Comparison of ENCODE assay signal across 29 mouse cellular contexts in the genomic region with DNA sequence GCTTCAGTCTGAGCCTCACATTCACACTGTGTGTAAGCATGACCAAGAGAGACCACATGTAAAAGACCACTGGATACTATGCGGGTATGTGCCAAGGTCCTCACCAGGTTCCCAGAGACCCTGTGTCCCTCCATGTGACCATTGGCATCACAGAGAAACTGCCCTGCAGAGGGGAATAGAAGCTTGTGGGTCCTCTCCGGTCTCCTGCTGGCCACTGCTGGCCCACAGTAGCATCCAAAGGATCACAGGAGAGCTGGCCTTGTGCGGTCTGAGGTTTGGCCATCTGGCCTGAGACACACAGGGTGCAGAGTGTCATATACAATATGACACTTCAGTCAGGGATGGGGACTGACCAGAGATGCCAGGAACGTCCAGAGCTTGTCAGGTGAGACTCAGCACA. TPM values are rescaled to one million over a fixed set of nuclear protein-coding genes. Genes with fewer than 3 reads are reported as not detected.
DNase-seq lines count a peak whose midpoint lies in the region; ATAC-seq and TF ChIP-seq lines count a peak whose summit lies in the region.
"Had no signal": no experiment of that assay in that cellular context is flagged by ENCODE, and none has a peak within 500 bp of the region (broad histone marks: within the 10 kb centered on the region; RNA-seq: fewer than 3 reads in every experiment).

No protein-coding gene starts in this region.

- intact Hi-C loops in gastrocnemius, adult 2 months (cut with DNase I): no loop called here
- intact Hi-C loops in gastrocnemius, postnatal 14 days (cut with DNase I; ENCODE audit: low total_unique reads): no loop called here

- H3K27ac ChIP-seq in gastrocnemius, adult 2 months: peak overlapping the region; percentile 72
- peak overlapping the region; percentile 32 for H3K27ac ChIP-seq in heart, postnatal 0 days (ENCODE audit: low read depth)
- peak overlapping the region; percentile 65 for H3K27ac ChIP-seq in midbrain, embryonic 10.5 days (replicated peaks)
- no peak overlapping the region for H3K27ac ChIP-seq in midbrain, postnatal 0 days (ENCODE audit: low read depth, low read length)
- peak overlapping the region; percentile 76 for H3K27ac ChIP-seq in olfactory bulb, adult 2 months (ENCODE audit: insufficient read depth, low read depth, low read length)
- H3K27ac ChIP-seq: embryonic facial prominence, embryonic 10.5 days; embryonic facial prominence, embryonic 13.5 days; forebrain, embryonic 15.5 days; heart, embryonic 15.5 days; hindbrain, embryonic 14.5 days; hindbrain, postnatal 0 days had no signal

- no peaks in the 10 kb centered on the region for H3K36me3 ChIP-seq in heart, postnatal 0 days (replicated peaks; ENCODE audit: control insufficient read depth, insufficient read depth, low read length)
- peaks cover 11% of the 10 kb centered on the region for H3K36me3 ChIP-seq in midbrain, embryonic 10.5 days
- no peaks in the 10 kb centered on the region for H3K36me3 ChIP-seq in midbrain, postnatal 0 days (ENCODE audit: insufficient read depth, low read length)
- H3K36me3 ChIP-seq: embryonic facial prominence, embryonic 10.5 days; embryonic facial prominence, embryonic 13.5 days; forebrain, embryonic 15.5 days; G1E; heart, embryonic 12.5 days; heart, embryonic 15.5 days had no signal

- no peak overlapping the region for H3K9ac ChIP-seq in heart, postnatal 0 days (replicated peaks; ENCODE audit: low read depth, low read length)
- H3K9ac ChIP-seq in midbrain, postnatal 0 days (replicated peaks; ENCODE audit: low read length, poor library complexity, severe bottlenecking): no peak overlapping the region
- H3K9ac ChIP-seq: forebrain, embryonic 15.5 days; heart, embryonic 12.5 days; heart, embryonic 15.5 days; hindbrain, embryonic 14.5 days had no signal

- TF ChIP-seq EP300 in heart, postnatal 0 days (IDR thresholded peaks at IDR 0.05; ENCODE audit: low read depth): no peak

- ATAC-seq in heart, postnatal 0 days (ENCODE audit: insufficient read depth, low read depth): no peak
- no peak for ATAC-seq in midbrain, postnatal 0 days (ENCODE audit: low FRiP score)
- ATAC-seq: forebrain, embryonic 15.5 days; hindbrain, postnatal 0 days; inflammation-experienced regulatory T-cells, adult 6 months; intestine, embryonic 16.5 days had no signal

- no peak overlapping the region for H3K4me3 ChIP-seq in gastrocnemius, adult 2 months
- H3K4me3 ChIP-seq in heart, postnatal 0 days (ENCODE audit: low read depth, low read length): no peak overlapping the region
- no peak overlapping the region for H3K4me3 ChIP-seq in midbrain, embryonic 10.5 days
- H3K4me3 ChIP-seq in midbrain, postnatal 0 days (ENCODE audit: low read depth, low read length): no peak overlapping the region
- no peak overlapping the region for H3K4me3 ChIP-seq in olfactory bulb, adult 2 months (ENCODE audit: insufficient read depth, low read depth, low read length)
- H3K4me3 ChIP-seq: embryonic facial prominence, embryonic 10.5 days; embryonic facial prominence, embryonic 13.5 days; forebrain, embryonic 15.5 days; heart, embryonic 12.5 days; heart, embryonic 15.5 days had no signal

- H3K4me1 ChIP-seq in heart, postnatal 0 days (ENCODE audit: control insufficient read depth, insufficient read depth): peaks cover 10% of the 10 kb centered on the region; the same call in 1 of the 2 replicates
- H3K4me1 ChIP-seq in midbrain, embryonic 10.5 days: peaks cover 81% of the 10 kb centered on the region
- peaks cover 5% of the 10 kb centered on the region; the same call in 1 of the 2 replicates for H3K4me1 ChIP-seq in midbrain, postnatal 0 days (ENCODE audit: insufficient read depth, low read length)
- peaks cover 48% of the 10 kb centered on the region for H3K4me1 ChIP-seq in olfactory bulb, adult 2 months (ENCODE audit: control insufficient read depth, insufficient read depth, low read length)

- no peak for TF ChIP-seq CTCF in gastrocnemius, adult 2 months (IDR thresholded peaks at IDR 0.05)
- no peak for TF ChIP-seq CTCF in heart, postnatal 0 days (IDR thresholded peaks at IDR 0.05; ENCODE audit: low read depth)
- no peak for TF ChIP-seq CTCF in midbrain, postnatal 0 days (IDR thresholded peaks at IDR 0.05)
- no peak for TF ChIP-seq CTCF in olfactory bulb, adult 2 months (IDR thresholded peaks at IDR 0.05; ENCODE audit: insufficient read depth, low read depth, low read length)

- WGBS in heart, postnatal 0 days: 79% methylated on average over 4 of the region's 4 CpGs
- WGBS in midbrain, embryonic 10.5 days: 87% methylated on average over 4 of the region's 4 CpGs
- 83% methylated on average over 4 of the region's 4 CpGs for WGBS in midbrain, postnatal 0 days
- 88% methylated on average over 4 of the region's 4 CpGs for WGBS in olfactory bulb, adult 2 months

- no peak for TF ChIP-seq POLR2A in olfactory bulb, adult 2 months (IDR thresholded peaks at IDR 0.05; ENCODE audit: insufficient read depth, low read depth, low read length)

- no peak overlapping the region for H3K4me2 ChIP-seq in heart, postnatal 0 days (ENCODE audit: low read depth, low read length)
- H3K4me2 ChIP-seq in midbrain, postnatal 0 days (ENCODE audit: low read depth, low read length, poor library complexity, severe bottlenecking): no peak overlapping the region
- H3K4me2 ChIP-seq: embryonic facial prominence, embryonic 13.5 days; forebrain, embryonic 15.5 days; heart, embryonic 12.5 days; heart, embryonic 15.5 days; hindbrain, embryonic 14.5 days had no signal

- H3K9me3 ChIP-seq in heart, postnatal 0 days (replicated peaks; ENCODE audit: control insufficient read depth, low read length): no peaks in the 10 kb centered on the region
- no peaks in the 10 kb centered on the region for H3K9me3 ChIP-seq in midbrain, embryonic 10.5 days (replicated peaks)
- H3K9me3 ChIP-seq in midbrain, postnatal 0 days (ENCODE audit: low read length): no peaks in the 10 kb centered on the region
- H3K9me3 ChIP-seq: embryonic facial prominence, embryonic 10.5 days; embryonic facial prominence, embryonic 13.5 days; forebrain, embryonic 15.5 days; heart, embryonic 12.5 days; heart, embryonic 15.5 days had no signal

- peaks cover 8% of the 10 kb centered on the region for H3K27me3 ChIP-seq in heart, postnatal 0 days (ENCODE audit: control insufficient read depth, insufficient read depth, low read length)
- peaks cover 38% of the 10 kb centered on the region for H3K27me3 ChIP-seq in midbrain, embryonic 10.5 days (ENCODE audit: low read depth, poor library complexity, severe bottlenecking)
- no peaks in the 10 kb centered on the region for H3K27me3 ChIP-seq in midbrain, postnatal 0 days (ENCODE audit: insufficient read depth, low read length)
- H3K27me3 ChIP-seq: Patski had no signal

- no peak for DNase-seq in gastrocnemius, adult 2 months
- no peak for DNase-seq in gastrocnemius, postnatal 14 days
- DNase-seq in heart, postnatal 0 days (ENCODE audit: low spot score): no peak
- no peak for DNase-seq in heart, adult 8-10 months (ENCODE audit: low spot score)
- no peak for DNase-seq in midbrain, embryonic 10.5 days (ENCODE audit: low spot score)
- no peak for DNase-seq in midbrain, postnatal 0 days (ENCODE audit: low spot score)
- no peak for DNase-seq in ovary, postnatal 36 days (ENCODE audit: low spot score)
- DNase-seq: B cell, adult 2 months; cerebellum, adult 11-12 months; cerebellum, adult 8-10 months; cerebellum, postnatal 10 days; cerebellum, postnatal 36 days; embryo, embryonic 11 days; gastrocnemius, postnatal 10 days; kidney, adult 18-20 months had no signal

RNA-seq across cellular contexts. Expression of gene Hhipl1, which starts 4.0 kb away (rescaled TPM):
- total RNA-seq in gastrocnemius, adult 2 months (2021): 1 to 10 TPM in 1 of 2 experiments, under 1 TPM in 1; 0.66 to 1.1 TPM
- 1 to 10 TPM in 1 of 2 experiments, under 1 TPM in 1; 0.55 to 1.2 TPM for total RNA-seq in gastrocnemius, postnatal 14 days (2021)
- total RNA-seq in heart, postnatal 0 days (2014; rRNA removed; ENCODE audit: low replicate concordance): 0.70 and 5.0 TPM in 2 replicates
- 0.58 and 0.61 TPM in 2 replicates for polyA plus RNA-seq in heart, postnatal 0 days (2015; fragmentation: Nextera tagmentation; extraction: Ambion mirVana)
- total RNA-seq in heart, adult 8-10 months (2022): 1 to 10 TPM; 1.2 to 2.0 (median 1.5) TPM
- polyA plus RNA-seq in midbrain, embryonic 10.5 days (2016; fragmentation: Nextera tagmentation; extraction: Ambion mirVana): 3.7 and 5.1 TPM in 2 replicates
- total RNA-seq in midbrain, postnatal 0 days (2014; rRNA removed): 9.3 and 10.4 TPM in 2 replicates
- 2.7 and 2.9 TPM in 2 replicates for polyA plus RNA-seq in midbrain, postnatal 0 days (2015; fragmentation: Nextera tagmentation; extraction: Ambion mirVana)
- polyA plus RNA-seq in olfactory bulb, adult 2 months (2012; ENCODE audit: insufficient read depth, insufficient read length, low replicate concordance, missing spikeins): not detected in 2 replicates
- total RNA-seq: CH12.LX; hematopoietic stem cell, adult 5-6 weeks had no signal
- polyA plus RNA-seq: G1E; inflammation-experienced regulatory T-cells, adult 6 months had no signal

RNA-seq across cellular contexts. Expression of gene Cyp46a1, which starts 24.1 kb away (rescaled TPM):
- total RNA-seq in gastrocnemius, adult 2 months (2021): under 1 TPM; 0.10 to 0.25 TPM
- total RNA-seq in gastrocnemius, postnatal 14 days (2021): under 1 TPM; 0.35 to 0.62 TPM
- total RNA-seq in heart, postnatal 0 days (2014; rRNA removed; ENCODE audit: low replicate concordance): 1.0 and 3.6 TPM in 2 replicates
- polyA plus RNA-seq in heart, postnatal 0 days (2015; fragmentation: Nextera tagmentation; extraction: Ambion mirVana): 3.0 and 3.1 TPM in 2 replicates
- total RNA-seq in heart, adult 8-10 months (2022): under 1 TPM; 0.33 to 1.00 (median 0.66) TPM
- polyA plus RNA-seq in midbrain, embryonic 10.5 days (2016; fragmentation: Nextera tagmentation; extraction: Ambion mirVana): 17.5 and 19.4 TPM in 2 replicates
- total RNA-seq in midbrain, postnatal 0 days (2014; rRNA removed): 33.2 and 36.0 TPM in 2 replicates
- polyA plus RNA-seq in midbrain, postnatal 0 days (2015; fragmentation: Nextera tagmentation; extraction: Ambion mirVana): 52.0 and 55.3 TPM in 2 replicates
- polyA plus RNA-seq in olfactory bulb, adult 2 months (2012; ENCODE audit: insufficient read depth, insufficient read length, low replicate concordance, missing spikeins): not detected in 2 replicates
- total RNA-seq: CH12.LX had no signal
- polyA plus RNA-seq: G1E; inflammation-experienced regulatory T-cells, adult 6 months had no signal

RNA-seq across cellular contexts. Expression of gene Ccdc85c, which starts 34.8 kb away (rescaled TPM):
- 10 to 100 TPM; 30.1 to 33.4 TPM for total RNA-seq in gastrocnemius, adult 2 months (2021)
- total RNA-seq in gastrocnemius, postnatal 14 days (2021): 1 to 10 TPM; 5.4 to 5.7 TPM
- total RNA-seq in heart, postnatal 0 days (2014; rRNA removed; ENCODE audit: low replicate concordance): 44.7 and 56.2 TPM in 2 replicates
- 6.9 and 7.8 TPM in 2 replicates for polyA plus RNA-seq in heart, postnatal 0 days (2015; fragmentation: Nextera tagmentation; extraction: Ambion mirVana)
- total RNA-seq in heart, adult 8-10 months (2022): 10 to 100 TPM; 38.2 to 46.2 (median 40.0) TPM
- 12.1 and 15.5 TPM in 2 replicates for polyA plus RNA-seq in midbrain, embryonic 10.5 days (2016; fragmentation: Nextera tagmentation; extraction: Ambion mirVana)
- total RNA-seq in midbrain, postnatal 0 days (2014; rRNA removed): 69.1 and 89.6 TPM in 2 replicates
- polyA plus RNA-seq in midbrain, postnatal 0 days (2015; fragmentation: Nextera tagmentation; extraction: Ambion mirVana): 16.6 and 19.9 TPM in 2 replicates
- polyA plus RNA-seq in olfactory bulb, adult 2 months (2012; ENCODE audit: insufficient read depth, insufficient read length, low replicate concordance, missing spikeins): not detected in 2 replicates
- polyA plus RNA-seq: G1E had no signal
